ENCODE assay signal across 8 mouse cellular contexts in the genomic region with DNA sequence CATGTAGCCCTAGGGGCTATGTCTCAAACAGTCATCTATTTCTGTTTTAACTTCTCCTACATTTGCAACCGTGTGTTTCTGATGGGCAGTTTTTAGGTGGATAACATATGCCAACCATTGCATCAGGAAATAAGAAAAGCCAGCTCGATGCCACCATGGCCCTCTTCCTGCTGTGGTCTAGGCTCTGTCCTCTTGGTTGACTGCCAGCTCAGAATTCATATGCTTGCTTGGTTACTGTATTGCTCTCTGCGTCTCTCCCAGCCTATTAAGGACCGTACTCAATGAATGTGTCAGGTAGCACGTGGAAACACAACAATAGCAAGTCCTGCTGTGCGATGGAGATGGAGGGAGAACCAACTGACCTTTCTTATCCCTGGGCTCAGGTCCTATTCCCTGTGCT.
"Had no signal": no experiment of that assay in that cellular context is flagged by ENCODE, and none has a peak within 500 bp of the region (broad histone marks: within the 10 kb centered on the region; RNA-seq: fewer than 3 reads in every experiment).

No protein-coding gene starts in this region.

- DNase-seq: liver, postnatal 0 days; lung, adult 2 months; lung, postnatal 14 days; lung, postnatal 36 days; right cerebral cortex, postnatal 14 days; thymus, adult 2 months; thymus, postnatal 25 days; thymus, postnatal 4 days had no signal
